In genomic region chrX:150656122-150656907, GRCm38 (mm10) we compare ENCODE assay signal across 9 mouse cellular contexts. TPM values are rescaled to one million over a fixed set of nuclear protein-coding genes. Genes with fewer than 3 reads are reported as not detected.
DNase-seq lines count a peak whose midpoint lies in the region; ATAC-seq and TF ChIP-seq lines count a peak whose summit lies in the region.
"Had no signal": no experiment of that assay in that cellular context is flagged by ENCODE, and none has a peak within 500 bp of the region (broad histone marks: within the 10 kb centered on the region; RNA-seq: fewer than 3 reads in every experiment).

No protein-coding gene starts in this region.

- peak overlapping the region; percentile 47 for H3K4me2 ChIP-seq in embryonic facial prominence, embryonic 15.5 days (replicated peaks)
- H3K4me2 ChIP-seq in intestine, embryonic 15.5 days (replicated peaks) = peak overlapping the region; percentile 53
- peak overlapping the region; percentile 53 for H3K4me2 ChIP-seq in liver, postnatal 0 days (ENCODE audit: low read depth, low read length)

- TF ChIP-seq EP300 in liver, postnatal 0 days (IDR thresholded peaks at IDR 0.05; ENCODE audit: low read depth) = no peak

- peak overlapping the region; percentile 39; the same call in 1 of the 2 replicates for H3K27ac ChIP-seq in embryonic facial prominence, embryonic 15.5 days (replicated peaks)
- H3K27ac ChIP-seq in intestine, embryonic 15.5 days = no peak overlapping the region
- H3K27ac ChIP-seq in liver, postnatal 0 days (ENCODE audit: low read depth) = no peak overlapping the region

- H3K4me1 ChIP-seq in E14TG2a.4 (replicated peaks; ENCODE audit: low read depth, low read length) = no peaks in the 10 kb centered on the region
- H3K4me1 ChIP-seq in embryonic facial prominence, embryonic 15.5 days = no peaks in the 10 kb centered on the region
- H3K4me1 ChIP-seq in intestine, embryonic 15.5 days (replicated peaks) = no peaks in the 10 kb centered on the region
- H3K4me1 ChIP-seq in liver, postnatal 0 days (ENCODE audit: insufficient read depth) = no peaks in the 10 kb centered on the region

- WGBS in embryonic facial prominence, embryonic 15.5 days = 32% methylated on average over 30 of the region's 44 CpGs
- 43% methylated on average over 24 of the region's 44 CpGs for WGBS in intestine, embryonic 15.5 days
- WGBS in liver, postnatal 0 days (ENCODE audit: insufficient replicate concordance) = 46% methylated on average over 29 of the region's 44 CpGs

- H3K27me3 ChIP-seq in E14TG2a.4 (ENCODE audit: insufficient read depth, low read length) = no peaks in the 10 kb centered on the region
- 0 out of 2 replicates have a peak, but pooled peaks cover 9% of the 10 kb centered on the region for H3K27me3 ChIP-seq in embryonic facial prominence, embryonic 15.5 days
- no peaks in the 10 kb centered on the region for H3K27me3 ChIP-seq in intestine, embryonic 15.5 days (replicated peaks)
- peaks cover 9% of the 10 kb centered on the region; the same call in 1 of the 2 replicates for H3K27me3 ChIP-seq in liver, postnatal 0 days (ENCODE audit: insufficient read depth, low read length)

- 0 out of 2 replicates have a peak, but pooled peaks have one; percentile 47 for ATAC-seq in embryonic facial prominence, embryonic 15.5 days (ENCODE audit: insufficient number of reproducible peaks, low FRiP score, low TSS enrichment, low read depth)
- peak; percentile 53; the same call in 1 of the 2 replicates for ATAC-seq in intestine, embryonic 15.5 days
- no peak for ATAC-seq in liver, postnatal 0 days
- no peak for ATAC-seq in granulocyte monocyte progenitor cell, adult 5-6 weeks (replicated peaks; ENCODE audit: poor library complexity, severe bottlenecking)

- H3K36me3 ChIP-seq in E14TG2a.4 (ENCODE audit: insufficient read depth, low read length) = peaks cover 38% of the 10 kb centered on the region
- H3K36me3 ChIP-seq in embryonic facial prominence, embryonic 15.5 days = 0 out of 2 replicates have a peak, but pooled peaks cover 4% of the 10 kb centered on the region
- H3K36me3 ChIP-seq in intestine, embryonic 15.5 days = no peaks in the 10 kb centered on the region
- no peaks in the 10 kb centered on the region for H3K36me3 ChIP-seq in liver, postnatal 0 days (replicated peaks; ENCODE audit: insufficient read depth, low read length)

- H3K9me3 ChIP-seq in E14TG2a.4 (ENCODE audit: low read length) = no peaks in the 10 kb centered on the region
- no peaks in the 10 kb centered on the region for H3K9me3 ChIP-seq in embryonic facial prominence, embryonic 15.5 days (replicated peaks)
- no peaks in the 10 kb centered on the region for H3K9me3 ChIP-seq in intestine, embryonic 15.5 days
- no peaks in the 10 kb centered on the region for H3K9me3 ChIP-seq in liver, postnatal 0 days (ENCODE audit: low read length)

- H3K4me3 ChIP-seq in E14TG2a.4 (replicated peaks; ENCODE audit: low read length) = peak overlapping the region; percentile 81
- H3K4me3 ChIP-seq in embryonic facial prominence, embryonic 15.5 days (replicated peaks) = peak overlapping the region; percentile 53
- H3K4me3 ChIP-seq in intestine, embryonic 15.5 days (replicated peaks) = peak overlapping the region; percentile 44
- peak overlapping the region; percentile 21 for H3K4me3 ChIP-seq in liver, postnatal 0 days (ENCODE audit: low read depth, low read length)
- H3K4me3 ChIP-seq: myocyte had no signal

- TF ChIP-seq CTCF in E14TG2a.4 (conservative IDR thresholded peaks at IDR 0.05; ENCODE audit: low read length) = no peak
- no peak for TF ChIP-seq CTCF in liver, postnatal 0 days (IDR thresholded peaks at IDR 0.05; ENCODE audit: low read depth)

- peak; percentile 3 for DNase-seq in Muller cell, postnatal 12 days (ENCODE audit: inconsistent ontology term)
- DNase-seq in liver, postnatal 0 days = no peak
- peak; percentile 65 for DNase-seq in right cerebral cortex, postnatal 4 days
- DNase-seq in ovary, postnatal 14 days (ENCODE audit: low spot score) = no peak

- H3K9ac ChIP-seq in embryonic facial prominence, embryonic 15.5 days = peak overlapping the region; percentile 33; the same call in 1 of the 2 replicates
- H3K9ac ChIP-seq in intestine, embryonic 15.5 days = peak overlapping the region; percentile 30; the same call in 1 of the 2 replicates
- no peak overlapping the region for H3K9ac ChIP-seq in liver, postnatal 0 days (replicated peaks)

RNA-seq across cellular contexts. Expression of gene Tro, which starts 1.1 kb away (rescaled TPM):
- 21.5 and 22.6 TPM in 2 replicates for polyA plus RNA-seq in embryonic facial prominence, embryonic 15.5 days (2015; fragmentation: Nextera tagmentation; extraction: Ambion mirVana)
- 12.5 and 14.2 TPM in 2 replicates for polyA plus RNA-seq in intestine, embryonic 15.5 days (2015; fragmentation: Nextera tagmentation; extraction: Ambion mirVana)
- 0.22 and 0.51 TPM in 2 replicates for polyA plus RNA-seq in liver, postnatal 0 days (2015; fragmentation: Nextera tagmentation; extraction: Ambion mirVana)
- total RNA-seq in granulocyte monocyte progenitor cell, adult 5-6 weeks (2014; fragmentation: Nextera tagmentation) = not detected in 2 replicates
- not detected in 2 replicates for total RNA-seq in granulocyte monocyte progenitor cell, adult 5-6 weeks (2017)

Comparison
In these comparisons a context has a peak if more than half of its experiments do, and no peak if none do; other contexts are left out.
1. H3K4me3 ChIP-seq: peak in every context shown above with its lines; median percentile 81 in E14TG2a.4; 53 in embryonic facial prominence, embryonic 15.5 days; 44 in intestine, embryonic 15.5 days; 21 in liver, postnatal 0 days.
2. DNase-seq: peak in Muller cell, postnatal 12 days (single experiment) and right cerebral cortex, postnatal 4 days (single experiment); none in liver, postnatal 0 days (single experiment) and ovary, postnatal 14 days (single experiment).
3. ATAC-seq: peak in embryonic facial prominence, embryonic 15.5 days (single experiment) and intestine, embryonic 15.5 days (single experiment); none in liver, postnatal 0 days (single experiment) and granulocyte monocyte progenitor cell, adult 5-6 weeks (single experiment).
4. Peak in every context shown above with its lines, with median percentiles within 50 percentile points of each other: H3K4me2 ChIP-seq.